Mouse (Mus musculus) cortical plate, adult 2 months (tissue): ENCODE data around the gene Baz2a.

Experiments used
- CTCF ChIP-seq: fragments of 200-500 bp; IDR thresholded peaks from 2 replicates; pipeline ENCODE4 v1.5.1; 2011; ENCODE audit warnings: mild to moderate bottlenecking, control low read depth, low read length; ENCODE audit not compliant: insufficient read depth; ENCODE audit errors: extremely low read depth
- POLR2A ChIP-seq: fragments of 200-500 bp; IDR thresholded peaks from 2 replicates; pipeline ENCODE4 v1.6.1; 2011; ENCODE audit warnings: mild to moderate bottlenecking, low read length, control low read depth; ENCODE audit not compliant: insufficient read depth; ENCODE audit errors: extremely low read depth

GRCm38 (mm10) chr10:128053001-128053400, 38.4 kb upstream of the Baz2a start:
- no peak for TF ChIP-seq CTCF
- no peak for TF ChIP-seq POLR2A
